Mouse (Mus musculus) ZHBTc4 (cell line): ENCODE measurements around the gene Gm136.

ENCODE experiments used
- DNase-seq: peaks from one replicate; pipeline ENCODE4 v3.0.0-alpha.2; 2011; ENCODE audit warnings: low read depth, low spot score

The Gm136 gene

DNA sequence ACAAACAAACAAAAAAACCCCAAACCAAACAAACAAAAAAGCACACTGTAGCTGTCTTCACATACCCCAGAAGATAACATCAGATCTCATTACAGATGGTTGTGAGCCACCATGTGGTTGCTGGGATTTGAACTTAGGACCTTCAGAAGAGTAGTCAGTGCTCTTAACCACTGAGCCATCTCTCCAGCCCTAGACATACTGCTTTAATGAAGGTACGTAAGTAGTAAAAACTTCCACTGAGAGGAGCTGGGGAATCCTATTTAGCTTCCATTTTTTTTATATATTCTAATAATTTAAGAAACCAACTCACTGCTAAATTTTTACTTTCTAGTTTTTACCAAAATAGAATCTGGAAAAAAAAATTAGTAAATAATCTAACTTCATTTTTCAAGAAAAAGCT, 41.0 kb downstream of the Gm136 start:
- DNase-seq: no peak

DNA sequence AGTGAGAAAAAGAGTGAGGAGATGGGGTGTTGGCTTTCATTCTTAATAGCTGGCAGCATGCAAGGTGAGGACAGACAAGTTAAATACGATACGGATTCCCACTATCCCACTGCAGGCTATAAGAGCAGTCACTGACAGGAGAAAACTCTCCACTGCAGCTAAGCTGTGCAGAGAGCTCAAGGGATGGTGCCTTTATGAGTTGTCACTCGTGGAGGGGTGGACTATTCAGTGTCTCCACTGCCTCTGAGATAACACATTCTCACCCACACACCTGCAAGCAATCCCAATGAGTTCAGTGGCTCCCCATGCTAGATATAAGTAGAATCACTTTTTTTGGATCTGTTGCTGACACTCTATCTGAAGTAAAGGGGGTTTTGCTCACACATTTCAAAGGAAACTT, 47.9 kb downstream of the Gm136 start:
- no peak for DNase-seq

DNA sequence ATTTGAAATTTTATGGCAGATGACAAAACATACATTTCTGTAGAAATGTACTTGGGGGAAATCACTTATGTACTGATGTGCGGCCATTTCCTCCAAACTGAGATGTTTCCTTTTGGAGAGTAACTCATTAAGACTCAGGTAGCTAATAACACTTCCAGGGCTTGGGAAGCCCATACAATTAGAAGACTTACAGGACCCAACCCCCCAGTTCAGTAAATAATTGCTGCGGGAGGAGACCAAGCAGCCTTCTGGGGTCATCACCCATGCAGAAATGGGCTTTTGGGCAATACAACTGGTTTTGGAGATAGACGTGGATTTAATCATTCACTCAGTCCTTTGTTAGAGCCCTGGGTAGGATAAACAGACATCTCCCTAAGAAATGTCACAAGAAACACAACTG, 48.8 kb downstream of the Gm136 start:
- DNase-seq: no peak

DNA sequence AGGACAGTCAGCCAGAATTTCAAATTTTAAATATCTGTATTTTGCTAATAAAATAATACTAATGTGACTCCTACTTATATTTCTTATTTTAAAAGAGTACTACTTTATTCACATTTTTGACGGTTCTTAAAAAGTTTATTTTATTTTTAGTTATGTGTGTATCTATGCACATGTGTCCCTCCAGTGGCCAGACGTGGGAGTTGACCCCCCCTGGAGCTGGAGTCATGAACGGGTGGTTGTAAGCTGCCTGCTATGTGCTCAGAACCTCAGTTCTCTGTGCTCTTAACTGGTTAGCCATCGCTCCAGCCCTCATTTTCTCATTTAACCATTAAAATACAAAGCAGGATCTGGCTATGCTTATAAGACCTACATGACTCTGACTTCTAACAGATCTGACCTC, 53.0 kb downstream of the Gm136 start:
- no peak for DNase-seq

DNA sequence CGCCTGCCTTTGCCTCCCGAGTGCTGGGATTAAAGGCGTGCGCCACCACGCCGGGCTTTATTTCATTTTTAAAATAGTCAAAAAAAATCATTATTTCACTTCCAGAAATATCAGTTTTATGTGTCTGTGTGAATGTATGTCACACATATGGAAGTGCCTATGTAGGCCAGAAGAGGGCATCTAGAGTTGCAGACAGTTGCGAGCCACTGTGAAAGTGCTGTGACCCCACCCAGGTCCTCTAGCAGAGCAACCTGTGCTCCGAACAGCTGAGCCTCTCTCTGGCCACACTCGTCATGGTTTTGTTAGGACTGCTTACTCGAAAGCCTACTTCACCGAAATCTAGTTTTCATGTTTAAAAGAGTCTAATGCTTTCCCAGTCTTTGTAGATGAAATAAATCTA, 53.8 kb downstream of the Gm136 start:
- DNase-seq: peak; percentile 61

DNA sequence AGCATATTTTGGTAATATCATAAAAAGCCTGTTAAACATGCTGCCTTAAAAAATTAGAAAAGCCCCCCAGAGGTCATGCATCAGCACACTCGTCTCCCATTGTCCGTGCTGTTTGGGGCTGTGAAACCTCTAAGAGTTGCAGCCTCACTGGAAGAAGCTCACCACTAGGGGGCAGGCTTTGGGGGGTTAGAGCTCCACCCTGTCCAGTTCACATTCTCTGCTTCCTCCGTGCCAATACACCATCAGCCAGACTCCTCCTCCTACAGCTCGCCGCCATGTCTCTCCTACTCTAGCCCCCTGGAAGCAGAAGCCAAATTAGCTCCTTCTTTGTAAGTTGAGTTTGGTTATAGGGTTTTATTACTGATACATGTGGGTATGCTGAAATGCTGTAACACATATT, 54.5 kb downstream of the Gm136 start:
- DNase-seq: peak; percentile 94
